Mouse (Mus musculus): ENCODE measurements at regions not wholly inside any gene's neighbourhood (a gene's known extent, or its start where the extent isn't known, plus 50 kb on each side); places are given as distances from the start of the nearest gene placed in this dataset.

DNA sequence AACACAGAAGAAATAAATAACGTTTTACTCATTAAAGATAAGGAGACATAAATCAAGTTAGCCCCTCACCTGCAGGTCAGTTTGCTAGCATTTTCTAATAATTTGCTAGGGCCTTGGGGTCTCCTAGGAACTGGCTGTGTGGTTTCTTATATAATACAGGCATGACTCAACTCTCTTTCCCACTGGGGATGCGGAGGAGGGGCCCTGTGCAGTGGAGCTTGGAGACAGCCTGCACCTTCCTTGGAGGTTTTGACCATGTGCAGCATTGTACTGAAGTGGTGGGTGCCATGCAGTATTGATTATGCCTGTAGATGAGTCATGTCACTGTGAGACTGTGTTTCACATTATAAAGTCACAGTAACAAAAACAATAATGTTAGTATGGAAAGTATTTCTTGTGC lies 61.6 kb upstream of the Sesn3 start:
- 73% methylated on average over 2 of the region's 2 CpGs for WGBS
- no peak for TF ChIP-seq CTCF (IDR thresholded peaks at IDR 0.05; ENCODE audit: extremely low read depth, insufficient read length, insufficient replicate concordance, low read depth, low read length)
- TF ChIP-seq POLR2A (IDR thresholded peaks at IDR 0.05; ENCODE audit: low read depth, low read length) = no peak
- H3K27ac ChIP-seq (ENCODE audit: insufficient read depth, low read depth, low read length) = no peak overlapping the region

DNA sequence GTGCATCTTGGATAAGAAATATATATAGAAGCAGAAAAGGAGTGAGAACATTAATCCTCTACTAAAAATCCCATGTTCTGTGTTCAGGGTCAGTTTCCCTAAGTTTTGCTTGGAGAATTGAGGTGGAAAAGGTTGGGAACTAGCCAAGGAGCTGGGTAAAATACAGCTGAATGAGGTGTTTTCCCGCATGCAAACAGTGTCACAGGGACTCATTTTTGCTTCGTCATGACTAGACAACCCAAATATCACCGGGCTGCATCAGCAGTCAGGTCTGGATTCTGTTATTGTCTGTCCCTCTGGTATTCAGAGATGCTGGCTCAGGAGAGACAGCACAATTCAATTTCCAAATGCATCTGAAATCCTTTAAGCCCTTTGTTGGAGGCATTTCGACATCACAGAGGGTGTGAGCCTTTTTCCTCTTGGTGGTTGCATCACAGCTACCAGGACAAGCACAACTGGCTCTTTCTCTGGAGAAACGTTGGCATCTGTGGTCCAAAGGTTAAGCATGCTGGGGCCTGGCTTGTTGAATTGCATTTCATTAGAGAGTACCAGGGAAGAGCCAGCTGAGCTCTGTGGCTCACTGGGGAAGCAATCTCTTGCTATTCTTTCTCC lies 59.6 kb upstream of the Sesn3 start:
- peaks cover 2% of the 10 kb centered on the region; the same call in 1 of the 2 replicates for H3K4me1 ChIP-seq (ENCODE audit: control insufficient read depth, insufficient read depth, insufficient read length, low read length)
- no peak overlapping the region for H3K27ac ChIP-seq (ENCODE audit: insufficient read depth, low read depth, low read length)
- H3K27me3 ChIP-seq (ENCODE audit: control insufficient read depth, insufficient read depth, low read length) = no peaks in the 10 kb centered on the region
- TF ChIP-seq CTCF (IDR thresholded peaks at IDR 0.05; ENCODE audit: extremely low read depth, insufficient read length, insufficient replicate concordance, low read depth, low read length) = no peak
- no peak for TF ChIP-seq POLR2A (IDR thresholded peaks at IDR 0.05; ENCODE audit: low read depth, low read length)
- 24% methylated on average over 5 of the region's 5 CpGs for WGBS
- no peaks in the 10 kb centered on the region for H3K36me3 ChIP-seq (ENCODE audit: control insufficient read depth, insufficient read depth, low read length)
- H3K4me3 ChIP-seq (ENCODE audit: low read depth, low read length) = no peak overlapping the region

More for the DNA sequence above, 61.6 kb upstream of the Sesn3 start:
- Histone ChIP-seq H3K4me3 (ENCODE audit: low read depth, low read length) (no peak overlapping the region), H3K27me3 (ENCODE audit: control insufficient read depth, insufficient read depth, low read length) (no peaks in the 10 kb centered on the region), H3K4me1 (ENCODE audit: control insufficient read depth, insufficient read depth, insufficient read length, low read length) (peaks cover 2% of the 10 kb centered on the region; the same call in 1 of the 2 replicates), H3K36me3 (ENCODE audit: control insufficient read depth, insufficient read depth, low read length) (no peaks in the 10 kb centered on the region)

GRCm38 (mm10) chr9:14215961-14216360 lies 58.9 kb upstream of the Sesn3 start:
- Histone ChIP-seq H3K36me3 (ENCODE audit: control insufficient read depth, insufficient read depth, low read length) (no peaks in the 10 kb centered on the region), H3K4me3 (ENCODE audit: low read depth, low read length) (no peak overlapping the region), H3K27ac (ENCODE audit: insufficient read depth, low read depth, low read length) (no peak overlapping the region), H3K4me1 (ENCODE audit: control insufficient read depth, insufficient read depth, insufficient read length, low read length) (peaks cover 2% of the 10 kb centered on the region; the same call in 1 of the 2 replicates), H3K27me3 (ENCODE audit: control insufficient read depth, insufficient read depth, low read length) (no peaks in the 10 kb centered on the region)
- TF ChIP-seq CTCF (IDR thresholded peaks at IDR 0.05; ENCODE audit: extremely low read depth, insufficient read length, insufficient replicate concordance, low read depth, low read length) (no peak), POLR2A (IDR thresholded peaks at IDR 0.05; ENCODE audit: low read depth, low read length) (no peak)
- WGBS = 65% methylated on average over 5 of the region's 5 CpGs

- TF ChIP-seq POLR2A (IDR thresholded peaks at IDR 0.05; ENCODE audit: low read depth, low read length) (no peak), CTCF (IDR thresholded peaks at IDR 0.05; ENCODE audit: extremely low read depth, insufficient read length, insufficient replicate concordance, low read depth, low read length) (no peak)
- Histone ChIP-seq H3K36me3 (ENCODE audit: control insufficient read depth, insufficient read depth, low read length) (no peaks in the 10 kb centered on the region), H3K4me3 (ENCODE audit: low read depth, low read length) (no peak overlapping the region), H3K27me3 (ENCODE audit: control insufficient read depth, insufficient read depth, low read length) (no peaks in the 10 kb centered on the region), H3K4me1 (ENCODE audit: control insufficient read depth, insufficient read depth, insufficient read length, low read length) (no peaks in the 10 kb centered on the region), H3K27ac (ENCODE audit: insufficient read depth, low read depth, low read length) (no peak overlapping the region)
- 55% methylated on average over 2 of the region's 2 CpGs for WGBS
Observed at GRCm38 (mm10) chr9:14222936-14223335, 51.9 kb upstream of the Sesn3 start.

All from small intestine, adult 2 months (tissue).